Mouse (Mus musculus): ENCODE results near the gene Cfap74. TPM values are rescaled to one million over a fixed set of nuclear protein-coding genes. Genes with fewer than 3 reads are reported as not detected.
"Not testable (repeated sequence)": the region's sequence is repeated elsewhere in the genome, so short reads cannot be mapped to it uniquely, and the experiment has no call there.

Gene Cfap74
- total RNA-seq, 2 experiments from 2014 or later: 1.2 TPM

DNA sequence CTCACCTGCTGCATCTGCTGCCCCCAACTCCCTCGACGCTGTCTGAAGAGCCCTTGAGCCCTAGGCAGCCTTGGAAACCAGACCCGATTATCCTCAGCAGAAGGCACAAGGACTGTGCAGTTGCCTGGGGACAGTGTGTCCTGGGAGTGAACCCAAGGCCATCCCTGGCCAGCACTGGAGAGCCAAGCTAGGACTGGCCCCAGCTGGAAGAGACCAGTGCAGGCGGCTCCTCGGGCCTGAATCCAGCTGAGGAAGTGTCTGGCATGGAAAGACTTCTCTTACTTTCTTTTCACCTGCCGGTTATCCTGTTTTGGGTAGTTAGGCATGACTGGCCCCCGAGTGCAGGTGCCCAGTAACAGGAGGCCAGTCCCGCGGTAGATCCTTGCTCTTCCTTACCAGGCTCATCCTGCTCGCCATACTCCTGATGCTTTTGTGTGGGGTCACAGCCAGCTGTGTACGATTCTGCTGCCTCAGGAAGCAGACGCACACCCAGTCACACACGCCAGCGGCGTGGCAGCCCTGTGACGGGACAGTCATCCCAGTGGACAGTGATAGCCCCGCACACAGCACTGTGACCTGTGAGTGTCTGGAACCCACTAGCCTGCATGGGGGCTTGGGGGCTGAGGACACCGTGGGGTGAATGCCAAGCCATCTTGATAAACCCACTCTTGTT, 60.7 kb downstream of the Cfap74 start:
- peak; percentile 69 for DNase-seq

DNA sequence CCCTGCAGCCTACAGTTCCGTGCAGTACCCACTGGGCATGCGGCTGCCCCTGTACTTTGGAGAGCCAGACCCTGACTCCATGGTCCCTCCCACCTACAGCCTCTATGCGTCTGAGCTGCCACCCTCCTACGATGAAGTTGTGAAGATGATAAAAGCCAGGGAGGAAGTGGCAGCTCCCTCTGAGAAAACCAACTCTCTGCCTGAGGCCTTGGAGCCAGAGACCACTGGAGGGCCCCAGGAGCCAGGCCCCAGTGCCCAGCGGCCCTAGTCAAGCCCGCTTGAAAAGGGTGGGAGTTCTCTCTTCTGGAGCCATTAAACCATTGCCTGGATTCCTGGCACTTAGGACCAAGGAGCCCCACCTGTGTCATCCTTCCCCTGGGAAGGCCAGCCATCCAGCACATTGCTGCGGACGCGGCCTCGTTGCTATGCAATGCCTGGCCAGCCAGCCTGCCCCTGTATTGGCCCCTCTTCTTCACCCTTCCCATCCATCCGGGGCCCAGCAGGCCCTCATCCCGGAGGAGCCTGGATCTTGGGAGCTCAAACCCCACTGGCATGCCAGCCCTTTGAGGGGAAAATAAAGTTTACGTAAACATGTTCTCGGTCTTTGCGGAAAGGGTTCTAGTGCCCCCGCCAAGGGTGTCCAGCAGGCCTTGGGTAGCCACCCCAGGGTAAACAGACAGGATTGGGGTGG, 61.4 kb downstream of the Cfap74 start:
- no peak for DNase-seq

DNA sequence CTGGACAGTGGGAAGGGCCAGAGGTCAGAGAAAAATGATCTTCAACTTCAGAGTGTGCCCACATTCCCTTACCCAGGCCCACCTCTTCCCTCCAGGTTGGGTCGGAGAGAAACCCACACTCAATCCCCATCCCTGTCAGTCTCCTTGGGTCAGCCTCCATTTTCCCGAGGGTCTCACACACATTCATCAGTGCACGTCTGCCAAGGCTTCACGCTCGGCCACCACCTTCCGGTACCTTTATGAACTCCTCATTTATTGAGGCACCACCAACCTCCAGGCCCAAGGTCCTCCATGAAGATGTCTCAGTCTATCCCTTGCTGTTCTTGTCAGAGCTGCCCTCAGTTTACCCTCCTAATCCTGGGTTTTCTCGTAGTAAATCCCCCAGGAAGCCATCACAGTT, 62.0 kb downstream of the Cfap74 start:
- no peak for DNase-seq

DNA sequence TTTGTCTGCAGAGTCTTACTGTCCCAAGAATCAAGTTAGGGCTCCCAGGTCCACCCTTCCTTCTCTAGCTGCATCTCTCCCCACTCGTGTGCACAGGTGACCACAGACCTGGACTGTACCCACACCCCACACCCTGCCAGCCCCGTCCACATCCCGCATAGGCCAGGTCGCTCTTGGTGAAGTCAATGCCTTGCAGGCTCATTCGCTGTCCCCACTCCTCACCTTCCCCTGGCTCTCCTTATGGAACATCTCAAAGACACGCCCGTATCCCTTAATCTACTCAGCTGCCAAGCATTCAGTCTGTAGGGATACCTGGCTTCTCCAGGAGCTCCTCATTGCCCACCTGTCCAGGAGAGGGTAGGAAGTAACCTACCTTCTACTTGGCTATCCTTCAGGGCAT, 62.4 kb downstream of the Cfap74 start:
- no peak for DNase-seq

DNA sequence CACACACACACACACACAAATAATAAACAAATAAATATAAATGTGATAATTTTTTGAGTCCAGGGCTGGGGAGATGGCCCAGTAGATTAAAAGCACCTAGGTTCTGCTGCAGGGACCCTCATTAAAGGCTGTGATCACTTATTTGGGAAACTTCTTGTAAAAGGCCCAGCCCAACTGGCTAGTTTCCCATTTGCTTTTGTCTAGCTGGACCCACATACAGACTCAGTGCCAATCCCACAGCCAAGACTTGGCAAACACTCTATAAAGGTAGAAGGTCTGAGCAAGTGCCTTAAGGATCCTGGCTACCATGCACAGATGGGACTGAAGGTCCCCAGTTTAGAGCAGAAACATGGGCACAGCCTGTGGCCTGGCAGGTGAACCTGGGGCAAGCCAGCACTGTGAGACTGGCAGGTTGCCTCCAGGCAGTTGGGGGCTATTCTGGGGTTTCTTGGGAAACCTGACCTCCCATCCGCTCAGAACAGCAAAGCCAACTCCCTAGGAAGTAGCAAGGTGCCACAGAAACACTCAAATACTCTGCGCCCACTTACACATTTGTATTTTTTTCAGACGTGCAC, 63.8 kb downstream of the Cfap74 start:
- no peak for DNase-seq

DNA sequence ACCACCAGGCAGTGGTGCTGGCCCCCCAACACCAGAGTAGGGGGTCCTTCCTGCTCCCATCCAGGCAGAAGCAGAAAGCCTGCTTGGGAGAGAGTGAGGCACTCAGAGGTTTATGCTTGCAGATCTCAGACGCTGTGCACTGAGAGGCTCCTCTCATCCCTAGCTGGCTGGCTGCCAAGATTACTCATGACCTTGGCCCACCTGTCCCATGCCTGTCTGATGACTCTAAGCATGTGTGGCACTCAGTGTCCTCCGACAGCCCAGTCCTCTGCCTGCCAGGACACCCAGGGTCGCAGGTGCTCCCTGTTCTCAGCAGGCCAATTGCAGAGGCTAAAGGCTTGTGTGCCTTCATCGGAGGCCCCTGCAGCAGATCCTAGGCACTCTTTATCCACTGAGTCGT, 64.3 kb downstream of the Cfap74 start:
- peak; percentile 64 for DNase-seq

DNA sequence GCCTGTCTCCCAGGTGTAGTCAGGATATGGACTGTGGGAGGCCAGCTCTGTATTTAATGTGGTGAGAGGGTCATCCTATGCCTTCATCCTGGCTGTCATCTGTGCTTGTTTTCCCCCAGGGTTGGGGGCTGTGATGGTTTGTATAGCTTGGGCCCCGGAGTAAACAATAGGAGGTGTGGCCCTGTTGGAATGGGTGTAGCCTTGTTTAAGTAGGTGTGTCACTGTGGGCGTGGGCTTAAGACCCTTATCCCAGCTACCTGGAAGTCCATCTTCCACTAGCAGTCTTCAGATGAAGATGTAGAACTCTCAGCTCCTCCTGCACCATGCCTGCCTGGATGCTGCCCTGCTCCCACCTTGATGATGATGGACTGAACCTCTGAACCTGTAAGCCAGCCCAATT, 64.8 kb downstream of the Cfap74 start:
- DNase-seq: not testable (repeated sequence)

DNA sequence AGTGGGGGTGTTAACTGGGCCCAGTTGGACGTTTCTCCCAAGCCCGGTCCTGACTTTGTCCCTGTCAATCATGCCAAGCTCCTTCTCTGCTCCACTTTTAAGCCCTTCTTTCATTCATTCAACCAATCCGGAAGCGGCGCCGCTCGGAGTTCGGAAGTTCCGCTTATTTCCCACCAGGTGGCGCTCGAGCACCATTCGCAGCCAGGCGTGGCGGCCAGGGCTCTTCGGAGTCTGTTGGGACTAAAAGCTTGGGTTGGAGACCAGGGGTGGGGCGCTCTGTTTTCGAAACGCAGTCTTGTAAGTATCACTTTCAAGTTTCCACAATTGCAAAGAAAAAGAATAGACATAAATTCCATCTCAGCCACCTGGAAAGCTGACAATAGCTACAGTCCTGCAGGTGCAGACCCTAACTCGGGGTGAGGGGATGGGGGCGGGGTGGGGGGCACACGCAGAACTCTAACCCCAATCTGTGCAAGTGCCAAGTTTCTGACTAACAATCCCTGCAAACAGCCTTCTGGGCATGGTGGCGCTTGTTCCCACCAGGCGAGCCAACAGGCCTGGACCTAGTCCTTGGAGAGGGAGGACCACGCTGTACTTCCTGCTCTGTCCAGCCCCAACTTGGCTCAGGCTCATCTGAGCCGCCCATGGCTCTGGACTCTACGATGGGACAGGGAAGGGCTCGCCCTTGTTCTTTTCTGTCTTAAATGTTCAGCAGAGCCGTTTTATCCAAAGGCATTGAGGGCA, 72.6 kb downstream of the Cfap74 start:
- DNase-seq: peak; percentile 86

DNA sequence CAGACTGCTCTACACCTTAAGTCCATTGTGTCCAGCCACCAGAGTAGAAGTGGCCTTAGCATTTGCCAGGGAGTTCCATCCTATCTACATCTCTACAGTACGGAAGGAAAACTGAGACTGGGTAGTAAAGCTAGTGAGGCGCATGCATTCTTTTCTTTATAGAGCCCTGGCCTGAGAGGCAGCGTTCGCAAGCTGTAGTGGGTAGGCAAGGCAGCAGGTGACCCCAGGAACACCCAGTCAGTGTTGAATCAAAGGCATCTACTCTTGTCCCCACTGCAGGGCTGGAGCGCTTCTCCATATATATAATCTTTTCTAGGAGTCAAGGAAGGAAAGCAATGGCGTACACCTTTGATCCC, 73.1 kb downstream of the Cfap74 start:
- no peak for DNase-seq

DNA sequence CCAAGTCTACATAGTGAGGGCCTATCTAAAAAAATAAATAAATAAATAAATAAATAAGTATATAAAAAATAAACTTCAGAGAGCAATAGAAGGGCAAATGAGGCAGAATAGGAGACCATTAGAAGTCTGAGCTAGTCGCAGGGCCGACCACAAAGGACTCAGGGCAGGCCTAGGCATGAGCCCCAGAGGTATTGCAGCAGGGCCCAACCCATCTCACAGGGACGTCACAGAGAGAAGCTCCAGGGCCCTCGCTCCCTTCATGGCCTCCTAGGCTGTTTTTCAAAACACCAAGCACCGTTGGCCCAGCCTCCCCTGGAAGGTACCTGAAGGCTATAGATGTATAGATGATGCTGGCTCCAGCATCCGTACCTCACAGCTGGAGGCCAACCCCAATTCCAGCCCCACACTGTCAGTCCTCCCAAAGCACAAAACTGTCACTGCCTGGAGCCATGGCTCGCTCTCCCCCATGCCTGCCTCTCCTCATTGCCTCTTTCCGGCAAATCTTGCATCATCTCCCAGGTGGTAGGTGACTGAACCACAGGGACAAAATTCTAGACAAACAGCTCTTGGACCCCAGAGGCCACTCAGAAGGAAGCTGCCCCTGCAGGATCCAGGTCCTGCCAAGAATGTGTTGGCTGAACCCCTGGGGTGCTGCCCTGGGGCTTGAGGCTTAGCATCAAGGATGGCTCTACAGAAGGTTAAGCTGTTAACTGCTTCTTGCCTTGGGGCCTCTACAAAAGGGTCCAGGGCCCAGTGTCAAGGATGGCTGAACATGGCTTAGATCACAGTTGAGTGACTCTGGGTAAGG, 73.9 kb downstream of the Cfap74 start:
- no peak for DNase-seq

DNA sequence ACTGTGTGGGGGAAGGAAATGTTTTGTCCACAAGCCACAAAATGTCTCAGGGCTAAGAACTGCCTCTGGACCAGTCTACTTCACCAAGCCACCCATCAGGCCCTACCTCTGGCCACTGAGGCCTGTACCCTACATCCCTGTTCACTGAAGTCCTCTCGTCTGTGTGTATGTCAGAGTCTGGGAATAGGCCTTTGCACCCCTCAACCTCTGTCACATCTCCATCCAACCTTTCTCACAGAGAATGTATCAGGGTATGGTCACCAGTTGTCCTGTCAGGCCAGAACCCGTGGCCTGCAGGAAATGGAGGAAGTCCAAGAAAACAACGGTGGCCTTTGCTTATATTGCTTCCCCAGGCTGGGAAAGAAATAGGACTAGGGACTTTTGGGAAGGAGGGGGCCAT, 76.5 kb downstream of the Cfap74 start:
- no peak for DNase-seq

DNA sequence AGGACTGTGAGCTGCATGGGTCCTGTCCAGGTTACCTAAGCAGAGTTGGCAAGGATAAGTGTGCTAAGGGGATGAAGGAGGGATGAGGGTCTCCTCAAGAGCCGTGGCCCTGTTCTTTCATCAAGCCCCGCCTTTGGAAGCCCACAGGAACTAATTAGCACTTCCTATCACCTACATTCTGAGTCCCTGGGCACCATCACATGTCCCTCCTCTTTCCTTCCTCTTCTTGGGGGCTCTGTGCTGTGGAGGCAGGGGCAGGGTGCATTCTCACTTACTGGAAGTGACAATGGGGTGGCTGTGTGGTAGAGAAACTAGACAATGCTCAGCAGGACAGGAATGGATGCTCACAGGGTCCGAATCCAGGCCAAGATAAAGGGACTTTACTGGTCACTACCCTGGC, 78.8 kb downstream of the Cfap74 start:
- DNase-seq: no peak

DNA sequence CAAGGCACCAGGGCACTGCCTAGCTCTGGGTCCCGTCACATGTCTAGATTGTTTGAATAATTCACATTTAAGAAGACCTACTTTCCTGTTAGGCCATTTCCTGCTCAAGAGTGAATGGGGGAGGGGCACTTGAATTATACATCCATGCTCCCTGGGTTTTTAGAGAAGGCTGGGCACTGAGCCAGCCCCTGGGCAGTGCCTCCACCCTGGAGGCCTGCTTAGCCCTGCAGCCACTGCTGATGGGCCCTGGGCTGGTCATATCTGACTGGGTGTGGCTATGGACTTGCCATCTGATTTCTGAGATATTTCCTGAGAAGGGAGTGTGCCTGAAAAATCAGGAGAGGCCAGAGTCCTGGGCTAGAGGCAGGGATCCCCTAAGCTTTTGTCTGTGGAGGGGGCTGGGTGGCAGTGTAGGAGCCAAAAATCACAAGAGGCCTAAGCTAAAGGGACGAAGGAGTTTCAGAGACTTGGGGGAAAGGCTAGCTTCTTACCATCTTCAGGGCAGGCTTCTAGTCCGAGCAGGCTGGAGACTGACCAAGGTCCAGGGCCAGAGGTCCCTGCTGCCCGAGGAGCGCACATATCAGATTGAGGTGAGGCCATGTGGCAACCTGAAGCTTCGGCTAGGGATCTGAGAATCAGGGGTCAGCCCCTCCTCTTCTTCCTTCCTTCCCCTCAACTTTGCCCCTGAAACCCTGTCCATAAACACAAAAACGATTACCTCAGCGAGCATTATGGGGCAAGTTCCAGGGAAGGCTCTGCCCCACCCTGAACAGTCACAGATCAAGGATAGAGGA, 79.4 kb downstream of the Cfap74 start:
- no peak for DNase-seq

DNA sequence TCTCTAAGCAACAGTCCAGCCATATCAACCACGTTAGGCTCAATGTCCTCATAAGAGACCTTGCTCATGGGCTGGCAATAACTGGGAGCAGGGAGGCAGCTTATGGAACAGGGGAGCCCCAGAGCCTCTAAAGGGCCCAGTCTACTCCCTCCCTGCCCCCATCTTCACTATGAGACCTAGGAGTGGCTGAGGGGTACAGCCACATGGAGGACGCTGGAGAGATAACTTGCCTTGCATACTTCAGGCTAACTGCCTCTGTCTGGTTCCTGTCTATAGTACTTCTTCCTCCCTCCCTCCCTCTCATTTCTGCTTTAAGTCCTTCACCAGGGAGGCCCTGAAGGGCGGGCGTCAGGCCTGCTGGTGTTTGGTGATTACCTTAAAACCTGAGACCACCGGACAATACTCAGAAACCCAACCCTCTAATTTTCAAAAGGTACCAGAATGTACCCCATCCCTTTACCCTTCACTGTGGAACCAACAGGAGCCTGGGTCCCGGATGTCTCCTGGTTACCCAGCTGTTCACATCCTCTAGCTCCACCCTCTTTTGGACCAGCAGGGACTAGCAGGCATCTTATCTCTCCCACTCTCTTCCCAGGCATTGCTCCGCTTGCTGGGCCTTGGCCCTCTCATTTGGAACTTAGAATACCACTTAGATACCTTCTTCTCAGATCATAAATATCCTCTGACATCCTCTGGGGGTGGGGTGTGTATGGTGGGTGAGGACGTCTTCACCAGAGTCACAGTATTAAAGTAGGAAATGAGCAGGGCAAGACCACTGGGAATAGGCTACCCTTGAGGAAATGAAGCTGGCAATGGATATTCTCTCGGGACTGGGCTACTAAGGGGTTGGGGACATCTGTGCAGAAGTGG, 80.3 kb downstream of the Cfap74 start:
- no peak for DNase-seq

DNA sequence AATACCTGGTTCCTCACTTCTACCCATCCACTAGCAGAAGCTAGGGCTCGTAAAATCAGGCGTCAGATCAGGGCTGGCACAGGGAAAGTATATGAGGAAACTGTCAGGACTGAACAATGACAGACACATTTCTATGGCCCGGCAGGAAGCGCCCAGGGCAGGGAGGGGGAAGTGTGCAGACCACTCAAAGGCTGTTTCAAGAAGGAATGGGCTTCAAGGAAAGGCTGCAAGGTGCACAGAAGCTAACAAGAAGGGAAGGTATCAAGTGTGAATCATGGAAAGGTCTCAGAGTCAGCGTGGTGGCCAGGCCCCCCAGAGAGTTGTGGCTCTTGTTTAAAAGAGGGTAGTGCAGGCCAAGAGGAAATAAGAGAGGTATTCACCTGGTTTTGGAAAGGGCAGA, 81.5 kb downstream of the Cfap74 start:
- no peak for DNase-seq

DNA sequence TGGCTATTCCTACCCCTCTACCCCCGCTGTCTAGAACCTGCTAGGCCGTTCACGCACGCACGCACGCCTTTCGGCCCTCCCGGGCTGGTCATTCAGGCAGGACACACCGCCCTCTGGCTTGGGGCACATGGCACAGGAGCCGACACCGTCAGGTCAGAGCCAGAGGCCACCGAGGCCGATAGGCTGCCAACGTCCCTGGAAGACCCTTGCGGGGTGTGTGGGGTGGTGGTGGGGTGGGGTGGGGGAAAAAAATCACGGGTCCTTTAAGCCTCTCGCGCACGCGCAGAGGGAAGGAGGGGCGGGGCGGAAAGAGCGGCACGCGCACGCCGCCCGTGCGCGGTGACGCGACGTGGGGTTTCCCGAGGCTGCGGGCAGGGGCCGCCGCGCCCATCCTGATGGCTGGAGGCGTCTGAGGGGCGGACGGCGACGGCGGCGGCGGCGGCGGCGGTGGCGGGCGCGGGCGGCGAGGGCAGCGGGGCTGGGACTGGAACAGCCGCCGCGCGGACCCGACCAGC, 82.1 kb downstream of the Cfap74 start, which contains the start of gene Gnb1:
Gnb1 (plus strand) TSS at position 372 of the 515 bp plus-strand sequence.
- peak; percentile 98 for DNase-seq

DNA sequence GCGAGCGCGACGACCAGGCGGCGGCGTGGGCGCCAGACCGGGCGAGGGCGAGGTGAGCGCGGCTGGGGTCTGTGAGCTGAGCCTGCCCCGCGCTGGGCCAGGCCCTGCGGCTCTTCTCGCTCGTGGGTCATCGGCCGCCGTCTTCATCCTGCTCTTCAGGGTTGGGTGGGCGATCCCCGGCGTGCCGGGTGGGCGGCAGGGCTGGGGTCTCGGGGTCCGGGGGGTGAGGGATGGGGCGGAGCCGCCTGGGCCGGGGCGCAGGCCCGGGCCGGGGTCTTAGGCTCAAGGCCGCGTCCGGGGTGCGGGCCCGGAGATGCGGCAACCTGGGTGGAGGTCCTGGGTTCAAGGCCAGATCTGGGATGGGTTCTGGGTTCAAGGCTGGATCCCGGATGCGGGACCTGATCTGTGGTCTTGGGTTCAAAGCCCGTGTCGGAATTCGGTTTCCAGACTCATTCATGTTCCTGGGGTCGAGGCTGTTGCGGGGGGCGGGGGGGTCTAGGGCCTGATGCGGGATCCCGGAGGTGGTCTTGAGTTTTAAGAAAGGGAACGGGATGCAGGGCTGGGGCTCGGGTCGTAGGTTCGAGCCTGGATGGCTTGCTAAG, 82.6 kb downstream of the Cfap74 start:
- DNase-seq: no peak

DNA sequence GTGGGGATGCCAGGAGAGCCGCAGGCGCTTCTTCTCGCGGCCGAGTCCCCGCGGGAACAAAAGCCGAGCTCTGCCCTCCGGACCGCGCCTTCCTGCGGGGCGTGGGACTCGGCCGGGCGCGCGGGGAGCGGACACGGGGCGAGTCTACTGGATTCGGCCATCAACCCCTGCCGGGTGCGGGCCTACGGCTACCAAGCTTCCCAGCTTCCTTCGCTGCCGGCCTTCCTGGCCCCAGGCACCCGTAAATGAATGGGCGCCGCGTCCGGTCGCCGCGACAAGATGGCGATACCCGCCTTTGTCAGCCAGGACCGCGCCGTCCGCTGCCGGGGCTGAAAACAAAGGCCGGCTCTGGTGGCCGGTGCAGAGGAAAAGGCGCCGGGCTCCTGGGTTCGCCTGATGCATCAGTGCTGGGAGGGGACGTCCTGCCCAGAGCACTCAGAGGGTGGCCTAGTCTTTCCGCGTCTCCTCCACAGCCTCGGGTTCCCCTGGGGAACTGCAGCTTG, 83.2 kb downstream of the Cfap74 start:
- DNase-seq: peak; percentile 60

DNA sequence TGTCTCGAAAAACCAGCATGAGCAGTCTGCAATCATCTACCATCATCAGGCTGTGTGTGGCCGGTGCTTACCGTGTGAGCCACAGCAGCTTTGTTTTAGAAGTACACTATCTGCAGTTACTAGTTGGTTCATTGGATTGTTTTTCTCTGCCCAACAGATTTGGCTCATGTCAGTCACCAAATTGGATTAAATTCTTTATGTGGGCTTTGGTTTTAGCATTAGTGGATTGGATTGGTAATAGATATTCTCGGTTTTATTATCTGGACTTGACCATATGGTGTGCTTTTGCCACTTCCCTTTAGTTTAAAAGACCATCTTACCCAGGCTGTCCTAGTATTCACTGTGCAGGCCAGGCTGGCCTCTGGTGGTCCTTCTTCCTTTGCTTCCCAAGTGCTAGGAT, 85.9 kb downstream of the Cfap74 start:
- DNase-seq: no peak

Measured in gastrocnemius, postnatal 10 days (tissue).